In the genomic region with DNA sequence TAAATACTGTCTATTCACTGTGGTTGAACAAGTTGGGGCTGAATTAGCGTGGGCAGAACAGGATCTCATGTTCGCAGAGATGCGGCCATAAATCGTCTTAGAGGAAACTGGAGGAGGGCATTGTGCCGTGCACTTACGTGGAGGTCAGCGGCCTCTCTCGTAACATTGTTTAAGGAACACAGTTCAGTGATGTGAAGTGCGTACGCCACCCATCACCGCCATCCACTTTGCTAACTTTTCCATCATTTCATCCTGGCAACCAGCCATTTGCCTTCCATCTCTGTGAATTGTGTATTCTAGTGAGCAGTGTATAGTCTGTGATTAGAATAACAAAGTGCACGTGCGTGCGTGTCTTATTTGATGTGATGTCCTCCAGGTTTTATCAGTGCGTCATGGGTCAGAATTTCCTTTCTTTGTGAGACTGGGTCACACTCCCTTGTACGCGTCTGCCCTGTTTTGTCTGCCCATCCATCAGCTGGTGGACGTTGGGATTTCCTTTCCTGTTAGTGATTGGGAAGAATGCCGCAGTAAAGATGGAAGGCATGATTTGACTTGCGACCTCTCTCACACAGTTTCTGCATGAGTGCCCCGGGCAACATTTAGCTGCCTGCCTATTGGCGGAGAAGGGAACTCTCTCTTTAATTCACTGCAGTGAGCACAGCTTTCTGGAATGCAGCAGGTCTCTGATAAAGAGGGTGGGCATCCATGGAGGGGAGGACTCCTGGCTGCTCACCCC, we compare ENCODE assay signal across 9 mouse cellular contexts. TPM values are rescaled to one million over a fixed set of nuclear protein-coding genes. Genes with fewer than 3 reads are reported as not detected.
DNase-seq lines count a peak whose midpoint lies in the region; ATAC-seq and TF ChIP-seq lines count a peak whose summit lies in the region.
"Had no signal": no experiment of that assay in that cellular context is flagged by ENCODE, and none has a peak within 500 bp of the region (broad histone marks: within the 10 kb centered on the region; RNA-seq: fewer than 3 reads in every experiment).

No protein-coding gene starts in this region.

- no peaks in the 10 kb centered on the region for H3K9me3 ChIP-seq in kidney, embryonic 14.5 days (ENCODE audit: control insufficient read depth, low read length)
- no peaks in the 10 kb centered on the region for H3K9me3 ChIP-seq in hindbrain, postnatal 0 days (ENCODE audit: low read length)

- ATAC-seq in kidney, embryonic 14.5 days (ENCODE audit: low FRiP score, low TSS enrichment): peak; percentile 65
- ATAC-seq in hindbrain, postnatal 0 days: peak; percentile 64
- ATAC-seq: liver, postnatal 0 days had no signal

- H3K27me3 ChIP-seq in kidney, embryonic 14.5 days (ENCODE audit: control insufficient read depth, insufficient read depth, low read length): no peaks in the 10 kb centered on the region
- H3K27me3 ChIP-seq in hindbrain, postnatal 0 days (ENCODE audit: insufficient read depth, low read length): no peaks in the 10 kb centered on the region

- no peak for TF ChIP-seq CTCF in hindbrain, postnatal 0 days (IDR thresholded peaks at IDR 0.05; ENCODE audit: low read depth)

- H3K4me2 ChIP-seq in kidney, embryonic 14.5 days (replicated peaks; ENCODE audit: low read depth, low read length): peak overlapping the region; percentile 33; the same call in 1 of the 2 replicates
- H3K4me2 ChIP-seq in hindbrain, postnatal 0 days (ENCODE audit: low read depth, low read length): no peak overlapping the region

- no peak overlapping the region for H3K4me3 ChIP-seq in kidney, embryonic 14.5 days (ENCODE audit: low read length)
- H3K4me3 ChIP-seq in hindbrain, postnatal 0 days (ENCODE audit: low read length): no peak overlapping the region

- 6% methylated on average over 22 of the region's 22 CpGs for WGBS in kidney, embryonic 14.5 days
- WGBS in hindbrain, postnatal 0 days: 30% methylated on average over 22 of the region's 22 CpGs

- H3K27ac ChIP-seq in kidney, embryonic 14.5 days (ENCODE audit: low read depth, low read length): 0 out of 2 replicates have a peak overlapping the region, but pooled peaks have one; percentile 17
- H3K27ac ChIP-seq in hindbrain, postnatal 0 days: no peak overlapping the region

- no peaks in the 10 kb centered on the region for H3K36me3 ChIP-seq in kidney, embryonic 14.5 days (ENCODE audit: control insufficient read depth, insufficient read depth, low read length)
- H3K36me3 ChIP-seq in hindbrain, postnatal 0 days (ENCODE audit: insufficient read depth, low read length): no peaks in the 10 kb centered on the region

- DNase-seq in kidney, adult 9 months: no peak
- DNase-seq in embryo, embryonic 9.5 days (ENCODE audit: extremely low spot score): peak; percentile 35
- DNase-seq in hindbrain, postnatal 0 days (ENCODE audit: low spot score): no peak
- DNase-seq in neural tube, embryonic 10.5 days (ENCODE audit: extremely low spot score, low spot score): peak; percentile 49
- DNase-seq in liver: no peak
- no peak for DNase-seq in spleen, postnatal 4 days (ENCODE audit: low spot score in 2 of 2)
- DNase-seq in adrenal gland, postnatal 10 days: no peak
- DNase-seq: liver, postnatal 0 days had no signal

- no peak overlapping the region for H3K9ac ChIP-seq in kidney, embryonic 14.5 days (ENCODE audit: low read depth, low read length)
- H3K9ac ChIP-seq in hindbrain, postnatal 0 days (replicated peaks; ENCODE audit: low read length): no peak overlapping the region
- H3K9ac ChIP-seq: liver, postnatal 0 days had no signal

- H3K4me1 ChIP-seq in kidney, embryonic 14.5 days (ENCODE audit: control insufficient read depth, insufficient read depth, low read length): peaks cover 29% of the 10 kb centered on the region
- peaks cover 10% of the 10 kb centered on the region; the same call in 1 of the 2 replicates for H3K4me1 ChIP-seq in hindbrain, postnatal 0 days (ENCODE audit: insufficient read depth, low read length)

RNA-seq across cellular contexts. Expression of gene Bcr, which starts 33.0 kb away (rescaled TPM):
- 9.2 and 10.0 TPM in 2 replicates for polyA plus RNA-seq in kidney, embryonic 14.5 days (2014; fragmentation: Nextera tagmentation; extraction: Ambion mirVana)
- total RNA-seq in hindbrain, postnatal 0 days (2014; rRNA removed): 54.4 and 61.4 TPM in 2 replicates
- polyA plus RNA-seq in hindbrain, postnatal 0 days (2015; fragmentation: Nextera tagmentation; extraction: Ambion mirVana): 10.1 and 10.5 TPM in 2 replicates
- 10 to 100 TPM; 21.6 to 24.0 TPM for total RNA-seq in adrenal gland, postnatal 10 days (2021)

RNA-seq across cellular contexts. Expression of gene Rab36, which starts 56.6 kb away (rescaled TPM):
- 9.6 and 11.8 TPM in 2 replicates for polyA plus RNA-seq in kidney, embryonic 14.5 days (2014; fragmentation: Nextera tagmentation; extraction: Ambion mirVana)
- total RNA-seq in hindbrain, postnatal 0 days (2014; rRNA removed): 16.7 and 17.7 TPM in 2 replicates
- 25.3 TPM in 2 replicates for polyA plus RNA-seq in hindbrain, postnatal 0 days (2015; fragmentation: Nextera tagmentation; extraction: Ambion mirVana)
- total RNA-seq in adrenal gland, postnatal 10 days (2021): 10 to 100 TPM in 1 of 2 experiments, 1 to 10 TPM in 1; 7.1 to 12.5 TPM

Comparison
In these comparisons a context has a peak if more than half of its experiments do, and no peak if none do; other contexts are left out.
1. DNase-seq: peak in embryo, embryonic 9.5 days (single experiment) and neural tube, embryonic 10.5 days (single experiment); none in kidney, adult 9 months (single experiment), hindbrain, postnatal 0 days (single experiment), liver (single experiment), spleen, postnatal 4 days (0 of 2) and adrenal gland, postnatal 10 days (single experiment).